Mouse (Mus musculus): ENCODE measurements around the gene Prkd2. TPM values are rescaled to one million over a fixed set of nuclear protein-coding genes. Genes with fewer than 3 reads are reported as not detected.

Prkd2 gene
- polyA plus RNA-seq, 1 experiment, result 363 TPM

- peaks cover 23% of the 10 kb centered on the region for H3K36me3 ChIP-seq (ENCODE audit: control insufficient read depth, insufficient read depth, low read length)
- under 1% methylated on average over 32 of the region's 33 CpGs for WGBS
- no peak overlapping the region for H3K27ac ChIP-seq (ENCODE audit: control insufficient read depth, insufficient read depth, low read length)
These were observed 32.1 kb downstream of the Prkd2 start for GRCm38 (mm10) chr7:16874756-16875309.

GRCm38 (mm10) chr7:16875310-16875325, 32.4 kb downstream of the Prkd2 start, which contains the start of gene Dact3:
Dact3 (plus strand) TSS chr7:16875317.
- no peak for TF ChIP-seq CTCF (IDR thresholded peaks at IDR 0.05; ENCODE audit: borderline replicate concordance, control insufficient read depth, extremely low read depth, insufficient read depth, low read length, poor library complexity)
- TF ChIP-seq POLR2A (IDR thresholded peaks at IDR 0.05; ENCODE audit: control insufficient read depth, extremely low read depth, insufficient read depth, low read length, poor library complexity), result no peak

More at GRCm38 (mm10) chr7:16874756-16875309, 32.1 kb downstream of the Prkd2 start:
- Histone ChIP-seq H3K4me3 (ENCODE audit: control insufficient read depth, insufficient read depth, low read length) (0 out of 2 replicates have a peak overlapping the region, but pooled peaks have one; percentile 1), H3K27me3 (ENCODE audit: control insufficient read depth, insufficient read depth, low read length) (no peaks in the 10 kb centered on the region), H3K4me1 (replicated peaks; ENCODE audit: control insufficient read depth, insufficient read depth, low read length) (peaks cover 20% of the 10 kb centered on the region)
- DNase-seq, result peak; percentile 97
- peak; percentile 50; the same call in 1 of the 2 replicates for TF ChIP-seq CTCF (IDR thresholded peaks at IDR 0.05; ENCODE audit: borderline replicate concordance, control insufficient read depth, extremely low read depth, insufficient read depth, low read length, poor library complexity)
- peak; percentile 49; the same call in 1 of the 2 replicates for TF ChIP-seq POLR2A (IDR thresholded peaks at IDR 0.05; ENCODE audit: control insufficient read depth, extremely low read depth, insufficient read depth, low read length, poor library complexity)

DNA sequence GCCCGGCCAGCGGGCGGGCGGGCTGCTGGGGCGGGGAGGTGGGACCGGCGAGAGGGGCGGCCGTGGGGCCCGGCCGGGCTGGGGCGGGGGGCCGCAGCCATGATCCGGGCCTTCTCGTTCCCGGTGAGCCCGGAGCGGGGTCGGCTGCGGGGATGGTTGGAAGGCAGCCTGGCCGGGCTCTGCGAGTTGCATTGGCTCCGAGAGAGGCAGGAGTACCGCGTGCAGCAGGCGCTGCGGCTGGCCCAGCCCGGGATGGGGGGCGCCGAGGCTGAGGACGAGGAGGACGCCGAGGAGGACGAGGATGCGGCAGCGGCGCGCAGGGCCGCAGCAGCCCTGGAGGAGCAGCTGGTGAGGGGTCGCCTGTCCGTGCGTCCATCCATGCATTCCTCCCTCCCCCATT, 32.6 kb downstream of the Prkd2 start:
- no peak for TF ChIP-seq POLR2A (IDR thresholded peaks at IDR 0.05; ENCODE audit: control insufficient read depth, extremely low read depth, insufficient read depth, low read length, poor library complexity)
- no peak for TF ChIP-seq CTCF (IDR thresholded peaks at IDR 0.05; ENCODE audit: borderline replicate concordance, control insufficient read depth, extremely low read depth, insufficient read depth, low read length, poor library complexity)
- Histone ChIP-seq H3K36me3 (ENCODE audit: control insufficient read depth, insufficient read depth, low read length) (peaks cover 18% of the 10 kb centered on the region), H3K4me1 (replicated peaks; ENCODE audit: control insufficient read depth, insufficient read depth, low read length) (peaks cover 20% of the 10 kb centered on the region), H3K27me3 (ENCODE audit: control insufficient read depth, insufficient read depth, low read length) (no peaks in the 10 kb centered on the region), H3K27ac (ENCODE audit: control insufficient read depth, insufficient read depth, low read length) (no peak overlapping the region), H3K4me3 (ENCODE audit: control insufficient read depth, insufficient read depth, low read length) (peak overlapping the region; percentile 43)
- DNase-seq, result no peak
- WGBS, result under 1% methylated on average over 41 of the region's 42 CpGs

More at GRCm38 (mm10) chr7:16875310-16875325, 32.4 kb downstream of the Prkd2 start, which contains the start of gene Dact3:
- Histone ChIP-seq H3K27ac (ENCODE audit: control insufficient read depth, insufficient read depth, low read length) (no peak within 1 kb of the TSS; the same call in 1 of the 2 replicates), H3K36me3 (ENCODE audit: control insufficient read depth, insufficient read depth, low read length) (peaks cover 20% of the 10 kb centered on the region), H3K27me3 (ENCODE audit: control insufficient read depth, insufficient read depth, low read length) (no peaks in the 10 kb centered on the region), H3K4me1 (replicated peaks; ENCODE audit: control insufficient read depth, insufficient read depth, low read length) (peaks cover 20% of the 10 kb centered on the region), H3K4me3 (ENCODE audit: control insufficient read depth, insufficient read depth, low read length) (peak within 1 kb of the TSS; percentile 43)
- 0% methylated on average over 1 of the region's 1 CpGs for WGBS
- DNase-seq, result no peak

- H3K4me3 ChIP-seq (ENCODE audit: control insufficient read depth, insufficient read depth, low read length), result no peak overlapping the region
- TF ChIP-seq POLR2A (IDR thresholded peaks at IDR 0.05; ENCODE audit: control insufficient read depth, extremely low read depth, insufficient read depth, low read length, poor library complexity), result no peak
- no peak for TF ChIP-seq CTCF (IDR thresholded peaks at IDR 0.05; ENCODE audit: borderline replicate concordance, control insufficient read depth, extremely low read depth, insufficient read depth, low read length, poor library complexity)
- H3K36me3 ChIP-seq (ENCODE audit: control insufficient read depth, insufficient read depth, low read length), result peaks cover 13% of the 10 kb centered on the region
- DNase-seq, result no peak
- peaks cover 20% of the 10 kb centered on the region for H3K4me1 ChIP-seq (replicated peaks; ENCODE audit: control insufficient read depth, insufficient read depth, low read length)
- 54% methylated on average over 11 of the region's 11 CpGs for WGBS
- H3K27me3 ChIP-seq (ENCODE audit: control insufficient read depth, insufficient read depth, low read length), result no peaks in the 10 kb centered on the region
- H3K27ac ChIP-seq (ENCODE audit: control insufficient read depth, insufficient read depth, low read length), result no peak overlapping the region
These were observed 33.3 kb downstream of the Prkd2 start for GRCm38 (mm10) chr7:16876006-16876405.

GRCm38 (mm10) chr7:16876608-16877007, 33.9 kb downstream of the Prkd2 start:
- H3K4me3 ChIP-seq (ENCODE audit: control insufficient read depth, insufficient read depth, low read length), result no peak overlapping the region
- DNase-seq, result peak; percentile 30
- H3K27ac ChIP-seq (ENCODE audit: control insufficient read depth, insufficient read depth, low read length), result no peak overlapping the region
- peaks cover 7% of the 10 kb centered on the region for H3K36me3 ChIP-seq (ENCODE audit: control insufficient read depth, insufficient read depth, low read length)
- H3K4me1 ChIP-seq (replicated peaks; ENCODE audit: control insufficient read depth, insufficient read depth, low read length), result peaks cover 20% of the 10 kb centered on the region
- TF ChIP-seq POLR2A (IDR thresholded peaks at IDR 0.05; ENCODE audit: control insufficient read depth, extremely low read depth, insufficient read depth, low read length, poor library complexity), result no peak
- no peak for TF ChIP-seq CTCF (IDR thresholded peaks at IDR 0.05; ENCODE audit: borderline replicate concordance, control insufficient read depth, extremely low read depth, insufficient read depth, low read length, poor library complexity)
- H3K27me3 ChIP-seq (ENCODE audit: control insufficient read depth, insufficient read depth, low read length), result no peaks in the 10 kb centered on the region
- 23% methylated on average over 13 of the region's 13 CpGs for WGBS

GRCm38 (mm10) chr7:16877717-16878116, 35.0 kb downstream of the Prkd2 start:
- Histone ChIP-seq H3K4me3 (ENCODE audit: control insufficient read depth, insufficient read depth, low read length) (no peak overlapping the region), H3K36me3 (ENCODE audit: control insufficient read depth, insufficient read depth, low read length) (no peaks in the 10 kb centered on the region), H3K27me3 (ENCODE audit: control insufficient read depth, insufficient read depth, low read length) (no peaks in the 10 kb centered on the region), H3K4me1 (replicated peaks; ENCODE audit: control insufficient read depth, insufficient read depth, low read length) (peaks cover 20% of the 10 kb centered on the region), H3K27ac (ENCODE audit: control insufficient read depth, insufficient read depth, low read length) (no peak overlapping the region)
- WGBS, result 84% methylated on average over 3 of the region's 3 CpGs
- TF ChIP-seq CTCF (IDR thresholded peaks at IDR 0.05; ENCODE audit: borderline replicate concordance, control insufficient read depth, extremely low read depth, insufficient read depth, low read length, poor library complexity), result no peak
- no peak for TF ChIP-seq POLR2A (IDR thresholded peaks at IDR 0.05; ENCODE audit: control insufficient read depth, extremely low read depth, insufficient read depth, low read length, poor library complexity)
- DNase-seq, result no peak
